Mouse (Mus musculus) liver, embryonic 16.5 days (tissue): ENCODE measurements around the gene Reep1. TPM values are rescaled to one million over a fixed set of nuclear protein-coding genes. Genes with fewer than 3 reads are reported as not detected.

Experiments used
- ATAC-seq: fragments of 200-750 bp; cut with Nextera tagmentation; 2 replicates; pipeline ENCODE4 v1.8.0; 2017; ENCODE audit warnings: low read depth, mild to moderate bottlenecking, moderate number of reproducible peaks, moderate library complexity
- H3K27ac ChIP-seq: fragments of 300-500 bp; sonication (generic); 2 replicates; pipeline ENCODE4 v1.5.1; 2014; ENCODE audit warnings: mild to moderate bottlenecking, low read length
- H3K27me3 ChIP-seq: fragments of 300-500 bp; sonication (generic); 2 replicates; pipeline ENCODE4 v1.6.1; 2014; ENCODE audit warnings: low read depth, low read length, mixed read lengths; ENCODE audit not compliant: control insufficient read depth, insufficient read depth
- H3K36me3 ChIP-seq: fragments of 300-500 bp; sonication (generic); 2 replicates; pipeline ENCODE4 v1.6.1; 2014; ENCODE audit warnings: mild to moderate bottlenecking; ENCODE audit not compliant: control insufficient read depth, insufficient read depth
- H3K4me1 ChIP-seq: fragments of 300-500 bp; sonication (generic); 2 replicates; pipeline ENCODE4 v1.6.1; 2014; ENCODE audit warnings: low read depth, low read length, mixed read lengths; ENCODE audit not compliant: control insufficient read depth
- H3K4me2 ChIP-seq: fragments of 300-500 bp; sonication (generic); 2 replicates; pipeline ENCODE4 v1.6.1; 2014; ENCODE audit warnings: low read depth, low read length, mixed read lengths
- H3K4me3 ChIP-seq: fragments of 300-500 bp; sonication (generic); 2 replicates; pipeline ENCODE4 v1.5.1; 2014; ENCODE audit warnings: low read depth, mild to moderate bottlenecking, low read length
- H3K9ac ChIP-seq: fragments of 300-500 bp; sonication (generic); 2 replicates; pipeline ENCODE4 v1.6.1; 2014; ENCODE audit warnings: low read depth, low read length
- H3K9me3 ChIP-seq: fragments of 300-500 bp; sonication (generic); replicated peaks from 2 replicates; pipeline ENCODE4 v1.6.1; 2016; ENCODE audit warnings: low read length; ENCODE audit not compliant: control insufficient read depth
- WGBS: fragments of 180-500 bp; shearing (Covaris S2); extraction: QIAGEN DNeasy Blood & Tissue Kit; methylation state at CpG from one replicate; pipeline ENCODE4 v1.1.7; 2014; ENCODE audit not compliant: insufficient replicate concordance; 5-methylcytosine and 5-hydroxymethylcytosine counted together
- polyA plus RNA-seq: library from polyadenylated mRNA; unstranded; fragments of >200 nt; fragmentation: Nextera tagmentation; extraction: Ambion mirVana; gene quantifications from 2 replicates; pipeline ENCODE4 v1.2.1, GENCODE M21; 2015

Gene Reep1
- polyA plus RNA-seq, 1 experiment from 2014 or later = 3.4 TPM

DNA sequence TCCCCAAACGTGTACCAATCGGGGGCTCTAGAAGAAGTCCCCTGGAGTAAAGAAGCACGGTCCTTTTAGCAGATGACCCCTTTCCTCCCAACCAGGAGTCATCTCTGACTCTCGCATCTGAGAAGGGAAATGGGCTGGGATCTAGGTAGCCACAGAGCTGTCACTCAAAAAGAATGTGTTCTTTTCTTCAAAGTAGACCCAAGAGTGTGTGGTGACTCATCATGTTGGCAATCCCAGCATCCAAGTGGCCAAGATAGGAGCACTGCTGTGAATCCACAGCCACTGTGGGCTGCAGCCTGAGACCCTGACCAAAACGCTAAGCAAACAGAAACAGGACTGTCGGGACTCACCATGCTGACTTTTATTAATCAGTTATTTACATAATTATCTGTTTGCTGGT is 37.6 kb downstream of the Reep1 start:
- no peaks in the 10 kb centered on the region for H3K36me3 ChIP-seq
- H3K27ac ChIP-seq = no peak overlapping the region
- no peak for ATAC-seq
- H3K9me3 ChIP-seq = no peaks in the 10 kb centered on the region
- no peak overlapping the region for H3K4me2 ChIP-seq
- H3K9ac ChIP-seq = no peak overlapping the region
- 47% methylated on average over 6 of the region's 6 CpGs for WGBS
- H3K4me1 ChIP-seq = no peaks in the 10 kb centered on the region
- H3K27me3 ChIP-seq = no peaks in the 10 kb centered on the region
- no peak overlapping the region for H3K4me3 ChIP-seq

DNA sequence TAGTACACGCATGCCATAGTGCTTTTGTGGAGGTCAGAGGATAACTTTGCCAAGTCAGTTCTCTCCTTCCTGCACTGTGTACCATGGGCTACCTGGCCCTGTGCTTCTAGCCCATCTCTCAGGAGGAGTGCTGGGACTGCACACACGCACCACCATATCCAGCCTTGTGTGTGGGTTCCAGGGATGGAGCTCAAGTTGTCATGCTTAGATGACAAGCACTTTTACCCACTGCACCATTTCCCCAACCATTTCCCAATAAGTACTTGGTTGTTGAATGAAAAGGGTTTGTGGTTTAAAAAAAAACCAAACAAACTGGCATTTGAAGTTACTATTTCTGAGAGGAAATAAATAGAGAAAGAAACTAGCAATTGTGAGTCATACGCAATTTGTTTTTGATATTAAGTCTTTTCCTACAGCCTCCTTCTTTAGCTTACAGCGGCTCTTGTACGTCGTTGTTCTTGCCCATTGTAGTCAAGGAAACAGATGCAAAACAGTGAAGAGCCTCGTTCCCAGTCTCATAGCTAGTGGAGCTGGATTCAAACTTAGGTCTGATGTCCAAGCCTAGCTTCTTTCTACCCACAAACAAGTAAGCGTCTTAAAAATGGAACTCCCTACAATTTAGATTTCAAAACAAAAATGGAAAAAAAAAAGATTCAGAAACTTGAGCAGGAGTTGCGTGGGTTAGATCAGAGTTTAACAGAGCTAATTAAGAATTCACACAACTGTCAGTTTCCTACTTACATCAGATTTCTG is 38.3 kb downstream of the Reep1 start:
- ATAC-seq = no peak
- 71% methylated on average over 9 of the region's 9 CpGs for WGBS
- no peak overlapping the region for H3K4me2 ChIP-seq

DNA sequence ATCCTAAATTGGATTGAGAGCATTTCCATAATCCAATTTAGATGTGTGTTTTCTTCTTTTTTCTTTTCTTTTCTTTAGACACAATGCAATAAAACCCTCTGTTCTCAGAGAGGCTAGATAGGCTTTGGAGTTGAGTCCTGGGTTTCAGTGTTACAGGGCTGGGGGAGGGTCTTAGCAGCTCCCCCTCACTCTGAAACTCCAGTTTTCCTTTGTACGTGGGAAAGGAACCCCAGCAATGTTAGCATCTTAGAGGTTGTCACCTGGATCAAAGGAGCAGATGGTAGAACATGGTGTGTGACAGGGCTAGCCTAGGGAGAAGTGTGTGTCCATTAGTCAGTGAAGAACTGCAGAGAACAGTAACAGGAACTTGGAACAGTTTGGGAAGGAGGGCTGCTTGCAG is 38.9 kb downstream of the Reep1 start:
- no peak overlapping the region for H3K27ac ChIP-seq
- no peaks in the 10 kb centered on the region for H3K4me1 ChIP-seq
- H3K9ac ChIP-seq = no peak overlapping the region
- ATAC-seq = no peak
- H3K4me2 ChIP-seq = no peak overlapping the region
- H3K27me3 ChIP-seq = no peaks in the 10 kb centered on the region
- H3K4me3 ChIP-seq = no peak overlapping the region
- H3K9me3 ChIP-seq = no peaks in the 10 kb centered on the region
- 50% methylated on average over 1 of the region's 1 CpGs for WGBS
- H3K36me3 ChIP-seq = no peaks in the 10 kb centered on the region

More for the DNA sequence above, 38.3 kb downstream of the Reep1 start:
- H3K36me3 ChIP-seq = no peaks in the 10 kb centered on the region
- no peak overlapping the region for H3K4me3 ChIP-seq
- H3K4me1 ChIP-seq = no peaks in the 10 kb centered on the region
- H3K27ac ChIP-seq = no peak overlapping the region
- H3K27me3 ChIP-seq = no peaks in the 10 kb centered on the region
- no peak overlapping the region for H3K9ac ChIP-seq
- no peaks in the 10 kb centered on the region for H3K9me3 ChIP-seq

DNA sequence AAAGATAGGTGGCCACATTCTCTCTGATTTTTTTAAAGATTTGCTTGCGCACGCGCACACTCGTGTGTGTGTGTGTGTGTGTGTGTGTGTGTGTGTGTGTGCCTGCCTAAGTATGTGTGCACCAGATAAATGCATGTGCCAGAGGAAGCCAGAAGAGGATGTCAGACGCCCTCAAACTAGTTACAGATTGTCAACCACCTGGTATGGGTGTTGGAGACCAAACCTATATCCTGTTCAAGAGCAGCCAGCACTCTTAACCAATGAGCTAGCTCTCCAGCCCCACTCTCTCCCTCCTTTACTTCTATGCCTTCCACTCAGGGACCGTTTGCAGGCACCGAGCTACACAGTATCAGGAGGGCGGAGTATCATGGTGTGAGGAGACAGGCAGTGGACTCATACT is 39.5 kb downstream of the Reep1 start:
- ATAC-seq = no peak
- Histone ChIP-seq H3K4me1 (no peaks in the 10 kb centered on the region; the same call in none of the 2 replicates), H3K9me3 (no peaks in the 10 kb centered on the region)

DNA sequence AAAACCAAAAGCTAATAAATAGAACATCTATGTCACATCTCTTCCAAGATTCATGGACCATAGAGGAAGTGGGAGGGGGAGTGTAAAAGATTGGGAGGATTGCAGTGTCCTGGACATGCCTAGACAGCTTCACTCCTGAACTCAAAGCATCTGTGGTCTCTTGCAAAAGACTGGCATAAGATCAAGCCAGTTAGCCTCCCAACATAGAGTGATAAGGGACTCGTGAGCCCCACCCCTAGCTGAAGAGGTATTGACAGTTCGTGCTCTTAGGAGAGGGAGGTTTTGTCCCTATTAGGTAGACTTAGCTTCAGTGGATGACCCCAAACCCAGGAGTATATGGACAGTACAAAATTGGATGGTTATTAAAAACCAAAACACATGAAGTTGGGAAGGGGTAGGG is 44.2 kb downstream of the Reep1 start:
- ATAC-seq = no peak
- no peaks in the 10 kb centered on the region for H3K36me3 ChIP-seq
- H3K4me1 ChIP-seq = no peaks in the 10 kb centered on the region; the same call in none of the 2 replicates
- 18% methylated on average over 2 of the region's 2 CpGs for WGBS
- H3K4me3 ChIP-seq = no peak overlapping the region
- no peak overlapping the region for H3K27ac ChIP-seq
- H3K9me3 ChIP-seq = no peaks in the 10 kb centered on the region
- no peak overlapping the region for H3K9ac ChIP-seq
- H3K27me3 ChIP-seq = no peaks in the 10 kb centered on the region
- H3K4me2 ChIP-seq = no peak overlapping the region

More for the DNA sequence above, 39.5 kb downstream of the Reep1 start:
- no peak overlapping the region for H3K27ac ChIP-seq
- H3K4me2 ChIP-seq = no peak overlapping the region
- no peak overlapping the region for H3K4me3 ChIP-seq
- H3K36me3 ChIP-seq = no peaks in the 10 kb centered on the region
- no peaks in the 10 kb centered on the region for H3K27me3 ChIP-seq
- no peak overlapping the region for H3K9ac ChIP-seq
- WGBS = 45% methylated on average over 8 of the region's 8 CpGs

DNA sequence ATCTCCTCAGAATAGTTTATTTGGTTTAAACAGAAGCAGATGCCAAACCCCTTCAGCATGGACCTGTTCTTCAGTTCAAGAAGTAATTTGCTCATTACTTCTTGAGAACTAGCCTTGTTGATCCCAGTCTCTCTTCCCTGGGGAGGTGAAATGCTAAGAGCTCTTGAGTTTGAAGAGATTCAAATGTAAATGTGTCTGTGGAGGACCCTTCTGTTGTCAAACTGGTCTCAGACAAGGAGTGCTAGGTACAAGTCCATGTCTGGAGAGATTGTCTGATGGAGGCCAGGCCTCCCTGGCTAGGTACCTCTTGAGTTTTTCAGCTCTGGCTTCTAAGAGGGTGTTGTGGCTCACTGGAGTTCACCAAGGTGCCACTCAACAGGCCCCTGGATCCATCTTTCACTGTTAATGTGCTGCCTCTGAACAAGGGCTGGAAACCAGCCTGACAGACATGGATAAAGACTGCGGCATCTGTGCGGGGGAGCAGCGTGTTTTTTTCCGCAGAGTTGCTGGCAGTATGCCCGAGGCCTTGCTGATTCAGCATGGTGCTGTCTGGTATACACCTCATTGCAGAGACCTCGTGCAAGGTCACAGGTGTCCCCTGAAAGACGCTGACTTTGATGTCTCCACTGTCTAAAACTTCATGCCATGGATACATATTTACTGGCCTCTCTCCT is 45.6 kb downstream of the Reep1 start:
- no peaks in the 10 kb centered on the region; the same call in none of the 2 replicates for H3K4me1 ChIP-seq
- H3K9ac ChIP-seq = no peak overlapping the region
- H3K9me3 ChIP-seq = no peaks in the 10 kb centered on the region
- H3K27ac ChIP-seq = no peak overlapping the region
- no peak for ATAC-seq
- 63% methylated on average over 7 of the region's 7 CpGs for WGBS
- H3K27me3 ChIP-seq = no peaks in the 10 kb centered on the region
- H3K36me3 ChIP-seq = no peaks in the 10 kb centered on the region
- no peak overlapping the region for H3K4me3 ChIP-seq
- no peak overlapping the region for H3K4me2 ChIP-seq

DNA sequence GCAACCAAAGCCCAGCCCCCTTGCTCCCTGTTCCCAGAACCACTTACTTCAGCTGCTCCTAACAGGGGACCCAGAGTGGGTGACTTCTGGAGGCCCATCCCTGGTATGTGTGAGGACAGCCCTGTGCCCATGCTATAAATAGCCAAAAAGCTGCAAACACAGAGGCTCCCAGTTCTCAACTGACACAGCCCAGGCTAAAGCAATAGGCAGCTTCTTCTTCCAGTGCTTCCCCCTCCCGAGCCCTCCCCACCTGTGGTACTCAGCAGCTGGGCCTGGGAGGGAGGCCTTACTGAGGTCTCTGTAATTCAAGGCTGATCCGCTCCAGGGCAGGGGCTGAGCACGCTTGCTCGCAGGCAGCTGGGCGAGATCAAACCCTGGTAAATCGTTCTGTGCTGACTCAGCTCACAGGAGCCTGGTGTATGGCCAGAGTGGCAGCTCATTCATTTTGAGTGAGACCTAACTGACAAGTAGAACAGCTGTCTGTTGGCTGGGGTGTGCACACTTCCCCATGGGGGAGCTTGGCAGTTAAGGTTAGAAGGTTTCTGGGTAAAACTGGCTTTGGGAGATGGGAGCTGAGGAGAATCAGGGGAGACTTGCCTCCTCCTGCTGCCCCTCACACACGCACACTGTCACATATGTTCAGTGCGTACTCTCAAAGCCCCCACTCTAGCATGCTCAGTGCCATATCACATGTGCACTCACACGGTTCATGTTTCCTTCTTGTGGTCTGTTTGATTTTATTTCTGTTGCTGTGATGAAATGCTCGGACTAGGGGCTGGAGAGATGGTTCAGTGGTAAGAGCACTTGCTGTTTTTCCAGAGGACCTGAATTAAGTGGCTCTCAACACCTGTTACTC is 49.9 kb downstream of the Reep1 start:
- H3K9me3 ChIP-seq = no peaks in the 10 kb centered on the region
- no peaks in the 10 kb centered on the region for H3K27me3 ChIP-seq
- H3K4me3 ChIP-seq = no peak overlapping the region
- no peaks in the 10 kb centered on the region for H3K36me3 ChIP-seq
- no peak overlapping the region for H3K4me2 ChIP-seq
- WGBS = 37% methylated on average over 10 of the region's 10 CpGs
- no peak overlapping the region for H3K9ac ChIP-seq
- ATAC-seq = no peak
- H3K4me1 ChIP-seq = no peaks in the 10 kb centered on the region
- no peak overlapping the region for H3K27ac ChIP-seq

DNA sequence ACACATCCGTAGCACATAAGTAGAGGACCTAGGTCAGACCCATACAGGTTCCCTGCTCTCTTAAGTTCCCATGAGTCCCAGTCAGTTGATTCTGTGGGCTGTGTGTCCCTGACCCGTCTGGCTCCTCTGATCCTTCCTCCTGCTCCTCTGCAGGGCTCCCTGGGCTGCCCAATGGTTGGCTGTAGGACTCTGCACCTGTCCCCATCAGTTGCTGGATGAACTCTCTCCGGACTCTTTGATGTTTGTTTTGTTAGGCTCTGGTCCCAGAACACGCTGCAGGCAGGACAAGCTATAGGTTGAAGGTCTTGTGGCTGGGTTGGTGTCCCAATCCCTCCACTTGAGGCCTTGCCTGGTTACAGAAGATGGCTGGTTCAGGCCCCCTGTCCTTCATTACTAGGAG is 51.4 kb downstream of the Reep1 start:
- Histone ChIP-seq H3K36me3 (no peaks in the 10 kb centered on the region), H3K4me3 (no peak overlapping the region), H3K4me2 (no peak overlapping the region), H3K9ac (no peak overlapping the region), H3K4me1 (no peaks in the 10 kb centered on the region), H3K27me3 (no peaks in the 10 kb centered on the region), H3K27ac (no peak overlapping the region), H3K9me3 (no peaks in the 10 kb centered on the region)
- WGBS = 66% methylated on average over 4 of the region's 4 CpGs
- ATAC-seq = peak; percentile 88
